Mouse (Mus musculus) heart, adult 11 months (tissue): ENCODE measurements around the gene Lpp.

Experiments
- DNase-seq: peaks from one replicate; pipeline ENCODE4 v3.0.0; 2022

The Lpp gene

DNA sequence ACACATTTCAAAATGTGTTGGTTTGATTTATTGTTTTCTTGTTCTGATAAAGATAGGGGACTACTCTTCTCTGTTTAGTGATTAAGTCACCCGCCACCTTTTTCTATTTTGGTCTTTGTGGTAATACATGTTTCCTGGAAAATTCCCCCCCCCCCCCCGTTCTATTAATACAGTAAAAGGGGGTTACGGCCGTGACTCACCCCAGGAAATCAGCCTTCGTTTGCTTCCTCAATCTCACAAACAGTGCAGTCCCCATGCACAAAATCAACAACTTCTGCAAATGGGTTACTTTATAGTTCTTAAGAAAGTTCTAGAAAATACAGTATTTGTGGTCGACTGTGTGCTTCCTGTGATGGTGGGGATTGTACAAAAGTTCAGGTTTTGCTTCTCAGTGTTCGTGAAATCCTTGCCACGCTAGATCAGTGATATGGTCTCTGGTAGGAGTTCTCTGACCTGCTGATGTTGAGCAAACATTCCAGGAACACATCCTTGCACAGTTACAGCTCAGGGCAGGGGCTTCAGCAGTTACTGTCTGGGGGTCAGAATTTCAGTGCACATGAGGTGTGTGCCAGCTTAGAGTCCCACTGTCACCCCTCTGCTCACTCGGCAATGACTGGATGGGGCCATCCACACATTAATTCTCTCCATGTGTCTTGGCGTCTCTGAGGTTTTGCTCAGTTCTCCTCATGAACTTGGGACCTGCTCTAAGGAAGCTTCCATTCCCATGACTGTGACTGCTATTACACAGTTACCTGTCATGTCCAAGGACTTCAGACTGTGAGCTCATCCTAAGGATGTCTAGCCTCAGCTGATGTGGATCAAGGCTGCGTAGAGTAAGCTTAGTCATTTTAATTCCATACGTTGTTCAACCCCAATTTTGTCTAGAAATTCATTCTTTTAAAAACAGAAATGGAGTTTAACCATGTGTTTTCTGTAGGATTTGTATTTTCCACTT is 236.2 kb downstream of the Lpp start:
- peak; percentile 94 for DNase-seq

DNA sequence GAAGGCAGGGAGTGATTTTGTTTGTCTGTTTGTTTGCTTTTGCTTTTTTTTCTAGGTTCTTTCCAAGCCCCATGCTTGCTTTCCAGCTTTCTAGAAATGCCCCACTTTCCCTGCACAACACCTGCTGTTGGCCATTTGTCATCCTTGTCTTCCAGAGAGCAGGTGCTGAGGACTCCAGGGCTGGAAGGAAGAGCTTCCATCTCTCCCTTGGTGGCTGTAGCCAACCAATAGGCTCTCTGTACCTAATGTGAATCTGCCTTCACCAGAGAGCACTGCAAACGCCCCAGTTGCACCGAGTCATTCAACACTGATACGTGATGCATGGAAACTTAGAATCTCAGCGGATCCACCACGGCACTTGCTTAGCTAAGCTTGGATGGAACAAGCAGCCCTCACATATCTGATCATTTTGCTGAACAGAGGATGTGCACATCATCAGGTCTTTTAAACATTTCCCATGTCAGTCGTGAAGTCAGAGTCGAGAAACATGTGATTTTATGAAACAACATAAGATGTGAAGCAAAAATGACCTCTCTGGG is 242.1 kb downstream of the Lpp start:
- peak; percentile 84 for DNase-seq

DNA sequence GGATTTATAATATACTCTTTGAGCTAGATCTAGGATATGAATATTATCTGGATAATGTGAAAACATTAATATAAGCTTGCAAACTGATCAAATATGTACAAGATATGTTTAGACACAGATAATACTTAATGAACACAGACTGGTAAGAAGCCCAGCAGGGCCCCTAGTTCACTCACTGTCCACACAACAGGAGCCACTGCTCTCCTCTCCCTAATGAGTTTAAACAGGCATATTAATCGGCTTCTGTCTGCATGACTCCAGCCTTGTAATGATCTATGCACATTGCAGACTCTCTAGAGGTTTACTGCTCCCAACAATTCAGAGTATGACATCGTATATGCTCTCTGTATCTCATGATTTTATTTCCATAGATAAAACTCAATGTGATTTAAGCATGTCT is 243.6 kb downstream of the Lpp start:
- peak; percentile 39 for DNase-seq

DNA sequence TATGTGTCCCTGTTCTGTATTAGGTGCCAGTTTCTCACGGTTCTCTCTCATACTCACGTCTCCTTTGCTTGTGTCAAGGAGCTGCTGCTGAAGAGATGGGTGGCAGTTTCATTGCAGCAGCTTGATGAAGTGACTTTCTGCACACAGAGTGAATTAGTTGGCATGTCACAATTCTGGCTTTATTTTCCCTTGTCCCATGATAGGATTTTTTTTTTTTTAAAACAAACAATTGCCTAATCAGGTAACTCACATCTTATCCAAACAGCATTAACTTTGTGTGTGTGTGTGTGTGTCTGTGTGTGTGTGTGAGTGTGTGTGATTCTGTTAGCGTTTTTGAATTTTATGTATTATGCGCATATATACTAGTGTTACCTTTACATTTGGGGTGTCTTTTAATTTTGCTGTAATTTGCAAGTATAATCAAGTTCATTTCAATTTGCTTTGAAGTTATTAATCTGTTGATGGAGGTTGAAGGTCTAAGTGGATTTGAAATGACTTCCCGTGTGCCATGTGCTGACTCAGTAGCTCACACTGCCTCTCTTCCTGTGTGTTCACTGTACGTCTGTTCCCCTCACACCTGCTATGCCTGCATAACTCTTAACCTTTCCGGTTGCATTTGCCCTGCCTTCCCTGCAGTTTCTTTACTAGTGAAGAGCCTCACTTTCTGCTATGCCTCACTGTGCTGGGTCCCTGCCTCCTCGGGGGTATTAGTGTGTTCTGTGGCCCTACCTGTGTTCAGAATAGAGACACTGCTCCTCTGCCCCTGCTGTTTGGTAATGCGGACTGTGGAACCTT is 247.9 kb downstream of the Lpp start:
- DNase-seq, result peak; percentile 85

DNA sequence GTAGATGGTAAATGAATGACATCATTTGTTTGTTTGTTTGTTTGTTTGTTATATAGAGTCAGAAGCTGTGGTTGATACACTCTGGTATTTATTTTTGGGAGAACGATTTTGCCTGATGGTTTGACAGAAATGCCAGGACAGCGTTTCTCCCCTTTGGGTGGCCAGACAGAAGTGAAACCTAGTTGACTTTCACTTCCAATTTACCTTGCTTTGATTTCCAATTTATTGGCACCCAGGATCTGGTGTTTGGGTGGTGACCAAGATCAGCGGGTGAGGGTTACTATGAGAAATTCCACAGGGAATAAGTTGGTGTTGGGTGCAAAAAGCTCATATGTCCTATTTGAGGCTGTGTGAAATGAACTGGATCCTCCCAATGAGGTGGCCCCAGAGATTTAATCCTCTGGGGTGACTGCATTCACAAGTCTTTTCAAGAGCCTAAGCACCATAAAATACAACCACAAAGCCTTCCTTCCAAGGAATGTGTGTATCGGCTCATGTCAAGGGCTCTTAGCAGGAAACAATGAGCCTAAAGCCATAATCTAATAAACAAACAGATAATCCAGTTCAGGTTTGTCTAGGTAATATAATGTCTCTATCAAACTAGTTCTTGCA is 249.8 kb downstream of the Lpp start:
- DNase-seq, result peak; percentile 41

DNA sequence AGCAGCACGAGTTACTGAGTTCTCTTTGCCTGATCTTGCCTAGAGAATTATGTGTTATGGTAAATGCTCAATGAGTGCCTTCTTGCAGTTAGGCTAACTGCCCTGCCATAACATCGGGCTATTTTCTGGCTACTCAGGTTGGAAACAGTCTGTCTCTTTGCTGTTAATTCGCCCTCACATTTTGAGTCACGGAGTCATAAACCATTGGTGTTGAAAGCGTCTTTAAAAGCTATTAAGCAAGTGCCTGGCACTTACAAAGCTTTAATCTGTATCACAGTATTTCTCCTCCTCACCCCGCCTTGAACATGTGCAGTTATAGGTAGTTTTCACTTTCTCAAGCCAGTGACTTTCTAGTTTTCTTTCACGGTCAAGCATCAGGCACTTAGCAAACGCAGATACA is 250.8 kb downstream of the Lpp start:
- DNase-seq, result no peak

DNA sequence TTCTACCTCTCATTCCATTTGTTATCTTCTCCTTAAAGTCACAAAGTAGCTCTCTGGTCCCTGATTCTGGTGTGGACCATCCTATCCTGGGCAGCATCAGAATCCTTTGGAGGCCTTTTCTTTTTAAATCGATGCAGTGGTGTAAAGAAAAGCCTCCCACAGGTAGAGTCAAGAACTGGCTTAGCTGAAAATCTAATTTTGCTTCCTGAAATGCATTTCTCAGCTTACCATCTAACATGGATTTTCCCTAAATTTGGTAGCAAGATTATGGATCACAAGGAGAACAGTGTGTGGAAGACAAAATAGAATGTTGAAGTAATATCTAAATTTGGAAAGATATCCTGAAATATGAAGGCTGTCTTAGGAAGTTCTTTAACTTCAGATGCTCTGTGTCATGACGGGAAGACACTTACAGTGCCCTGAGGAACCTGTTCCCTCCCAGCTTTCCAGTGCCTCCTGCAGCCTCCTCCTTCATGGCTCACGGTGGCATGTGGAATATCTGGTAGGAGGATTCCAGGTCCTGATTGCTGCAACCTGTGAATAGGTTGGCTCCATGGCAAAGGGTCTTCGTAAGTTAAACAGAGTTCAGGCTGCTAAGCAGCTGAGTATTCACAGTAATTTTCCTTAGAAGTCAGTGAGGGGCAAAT is 251.6 kb downstream of the Lpp start:
- peak; percentile 68 for DNase-seq

DNA sequence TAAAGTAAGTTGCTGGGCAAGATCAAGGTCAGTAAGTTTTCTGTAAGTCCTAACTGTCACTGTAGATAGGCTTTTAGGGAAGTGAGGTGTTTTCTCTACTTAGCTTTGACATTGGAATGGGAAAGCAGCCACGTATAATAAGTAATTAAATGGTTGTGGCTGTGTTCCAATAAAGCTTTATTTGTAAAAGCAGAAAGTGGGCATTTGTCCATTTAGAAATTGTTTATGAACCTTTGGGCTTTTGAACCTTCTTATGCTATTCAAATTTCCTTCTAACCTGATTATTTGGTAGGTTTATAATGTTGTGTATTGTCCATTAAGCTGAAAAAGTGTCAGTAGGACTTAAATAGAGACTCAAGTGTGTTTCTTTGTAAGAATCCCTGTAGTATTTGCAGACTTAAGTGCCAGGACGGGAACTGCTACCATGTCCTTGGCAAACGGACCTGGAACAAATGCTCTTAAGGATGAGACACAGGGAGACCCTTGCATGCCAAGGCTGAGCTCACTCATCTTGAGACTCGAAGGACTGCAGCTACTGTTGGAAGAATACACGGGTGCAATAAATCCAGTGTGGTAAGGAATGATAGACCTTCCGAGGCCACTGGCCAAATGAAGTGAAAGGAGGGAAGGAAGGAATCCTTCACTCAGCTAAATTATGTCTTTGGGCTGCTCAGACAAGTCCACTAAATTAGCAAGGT is 252.7 kb downstream of the Lpp start:
- DNase-seq, result peak; percentile 78

DNA sequence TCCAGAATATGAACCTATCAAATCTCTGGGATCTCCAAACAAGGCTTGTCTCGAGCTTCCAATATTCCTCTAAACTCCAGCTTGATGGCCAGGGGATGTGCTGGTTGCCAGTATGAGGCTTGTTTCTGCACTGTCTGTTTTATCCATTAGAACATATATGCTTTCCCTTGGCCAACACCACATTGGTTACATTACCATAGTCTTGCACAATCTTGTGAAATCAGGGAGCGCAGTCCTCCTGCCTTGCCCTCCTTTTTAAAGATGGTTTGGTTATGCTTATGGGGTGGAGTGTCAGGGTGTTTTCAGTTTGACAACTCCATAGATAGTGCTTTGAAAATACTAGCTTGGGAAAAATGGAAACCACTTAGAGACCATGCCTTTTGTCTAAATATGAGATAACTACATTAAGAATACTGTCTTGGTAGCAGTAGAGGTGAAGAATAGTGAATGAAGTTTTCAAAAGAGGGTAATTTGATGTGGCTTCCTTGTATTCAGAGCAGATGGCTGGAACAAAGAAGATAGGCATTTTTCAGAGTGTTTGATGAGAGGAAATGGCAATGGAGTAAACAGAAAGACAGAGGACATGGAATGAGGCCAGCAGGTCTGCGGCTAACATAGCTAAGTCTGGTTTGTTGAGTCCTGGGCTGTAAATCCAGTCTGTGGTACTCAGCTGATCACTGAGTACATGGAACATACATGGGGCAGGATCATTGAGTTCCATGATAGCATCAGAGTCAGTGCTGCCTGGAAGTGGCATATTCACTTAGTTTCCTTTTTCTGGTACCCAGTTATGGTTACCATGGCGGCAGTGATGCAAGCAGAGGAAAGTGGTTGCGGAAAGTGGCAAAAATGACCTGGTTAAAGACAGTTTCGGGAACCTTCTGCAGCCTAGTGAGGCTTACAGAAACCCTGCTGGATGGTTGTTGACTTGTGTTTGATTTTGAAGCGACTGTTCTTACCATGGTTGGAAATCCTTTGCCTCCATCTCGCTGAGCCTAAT is 258.6 kb downstream of the Lpp start:
- DNase-seq, result peak; percentile 84

DNA sequence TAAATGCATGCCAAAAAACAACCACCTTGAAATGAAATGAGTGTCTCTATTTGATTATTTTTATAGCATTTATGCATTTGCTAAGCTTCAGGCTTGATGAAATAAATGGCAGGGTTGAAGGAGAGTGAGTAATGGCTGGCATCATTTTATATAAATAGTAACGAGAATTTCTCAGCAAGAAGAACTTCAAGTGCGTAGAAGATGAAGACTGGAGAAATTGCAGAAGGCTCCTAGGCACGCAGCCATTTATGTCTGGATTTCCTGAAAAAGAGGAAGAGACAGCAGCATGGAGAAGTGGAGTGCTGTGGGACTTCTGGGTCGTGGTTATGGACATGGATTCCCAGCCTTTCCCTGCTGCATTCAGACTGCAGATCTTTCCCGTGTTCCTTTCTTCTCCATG is 259.7 kb downstream of the Lpp start:
- DNase-seq, result peak; percentile 87

DNA sequence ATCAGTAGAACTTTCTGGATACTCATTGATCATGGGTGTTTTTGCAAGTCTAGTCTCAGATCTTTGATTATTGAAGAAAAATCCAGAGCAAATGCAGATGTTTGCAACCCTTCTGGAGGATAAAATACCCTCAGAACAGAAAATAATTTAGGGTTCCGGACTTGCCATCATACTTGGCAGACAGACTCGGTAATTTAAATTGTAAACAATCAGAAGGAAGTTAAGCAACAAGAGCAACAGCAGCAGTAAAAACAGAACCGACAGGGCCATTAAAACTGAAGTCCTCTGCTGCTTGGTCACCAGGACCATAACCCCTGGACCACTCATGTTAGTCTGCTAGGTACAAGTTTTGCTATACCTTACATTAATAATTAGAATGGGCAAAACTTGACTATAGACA is 261.8 kb downstream of the Lpp start:
- no peak for DNase-seq

DNA sequence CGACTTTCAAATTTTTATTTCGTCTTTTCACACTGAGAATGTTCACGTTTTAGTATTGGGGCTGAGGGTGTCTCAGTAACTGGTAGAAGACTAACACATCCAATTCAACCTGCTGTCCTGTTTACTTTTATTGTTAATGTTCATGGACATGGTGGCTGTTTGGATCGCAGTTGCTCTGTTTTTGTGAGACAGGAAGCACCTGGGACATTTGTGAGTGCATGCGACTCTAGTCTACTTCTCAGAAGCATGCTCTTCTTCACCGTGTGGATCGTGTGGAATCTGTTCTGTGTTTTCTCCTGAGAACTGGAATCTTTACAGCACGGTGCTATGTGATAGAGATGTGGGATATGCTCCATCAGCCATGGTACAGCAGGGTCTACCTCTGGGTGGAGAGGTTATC is 262.7 kb downstream of the Lpp start:
- peak; percentile 48 for DNase-seq

DNA sequence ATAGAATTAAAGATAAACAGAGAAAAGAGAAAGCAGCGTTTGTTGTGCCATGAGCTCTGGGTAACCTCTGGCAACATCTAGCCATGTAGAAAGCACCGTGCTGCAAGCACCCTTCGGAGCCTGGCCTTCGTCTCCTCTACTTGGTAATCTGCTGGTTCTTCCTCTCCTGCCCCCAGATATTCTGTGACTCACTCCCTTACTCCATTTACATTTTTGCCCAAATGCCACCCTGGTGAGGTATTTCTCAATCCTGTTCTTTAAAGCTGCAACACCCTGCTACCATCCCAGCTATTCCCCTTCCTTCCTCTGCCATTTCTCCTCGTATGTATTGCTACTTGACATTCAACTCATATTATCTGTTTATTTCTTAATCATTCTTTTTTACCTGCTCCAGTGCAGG is 263.4 kb downstream of the Lpp start:
- peak; percentile 57 for DNase-seq

DNA sequence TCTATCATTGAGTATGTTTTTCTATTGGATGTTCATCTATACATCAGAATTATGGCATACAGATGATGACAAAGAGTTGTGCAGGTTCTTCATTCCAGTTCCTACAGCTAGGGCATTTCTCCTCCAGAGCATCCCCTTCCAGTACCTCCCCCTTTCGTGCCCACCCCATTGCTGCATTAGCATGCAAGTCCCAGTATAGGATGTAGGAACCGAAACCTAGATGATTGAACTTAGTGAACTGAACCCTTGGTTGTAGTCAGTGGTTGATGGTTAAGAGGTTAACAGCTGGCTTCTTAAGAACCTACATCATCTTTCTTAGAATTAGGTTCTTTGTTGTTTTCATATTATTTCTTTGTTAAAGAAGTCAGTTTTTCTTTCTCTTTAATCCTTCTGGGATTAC is 265.7 kb downstream of the Lpp start:
- DNase-seq, result no peak

DNA sequence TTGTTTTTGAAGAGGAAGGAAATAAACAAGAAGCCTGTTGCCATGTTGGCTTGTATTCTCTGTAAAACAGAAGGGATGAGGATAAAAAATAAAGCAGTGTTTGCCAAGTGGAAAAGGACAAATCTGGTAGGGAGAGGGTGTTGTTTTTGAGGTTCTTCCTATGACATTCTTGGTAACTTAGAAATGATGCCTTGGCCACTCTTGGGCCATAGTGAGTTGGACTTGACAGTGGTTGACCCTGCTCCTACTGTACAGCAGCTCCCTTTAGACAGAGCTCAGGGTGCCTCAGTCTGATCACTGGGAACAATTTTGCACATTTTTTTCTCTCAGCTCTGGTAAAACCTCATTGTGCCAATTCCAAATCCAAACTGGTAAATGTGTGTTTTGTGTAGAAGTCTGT is 270.8 kb downstream of the Lpp start:
- peak; percentile 75 for DNase-seq

DNA sequence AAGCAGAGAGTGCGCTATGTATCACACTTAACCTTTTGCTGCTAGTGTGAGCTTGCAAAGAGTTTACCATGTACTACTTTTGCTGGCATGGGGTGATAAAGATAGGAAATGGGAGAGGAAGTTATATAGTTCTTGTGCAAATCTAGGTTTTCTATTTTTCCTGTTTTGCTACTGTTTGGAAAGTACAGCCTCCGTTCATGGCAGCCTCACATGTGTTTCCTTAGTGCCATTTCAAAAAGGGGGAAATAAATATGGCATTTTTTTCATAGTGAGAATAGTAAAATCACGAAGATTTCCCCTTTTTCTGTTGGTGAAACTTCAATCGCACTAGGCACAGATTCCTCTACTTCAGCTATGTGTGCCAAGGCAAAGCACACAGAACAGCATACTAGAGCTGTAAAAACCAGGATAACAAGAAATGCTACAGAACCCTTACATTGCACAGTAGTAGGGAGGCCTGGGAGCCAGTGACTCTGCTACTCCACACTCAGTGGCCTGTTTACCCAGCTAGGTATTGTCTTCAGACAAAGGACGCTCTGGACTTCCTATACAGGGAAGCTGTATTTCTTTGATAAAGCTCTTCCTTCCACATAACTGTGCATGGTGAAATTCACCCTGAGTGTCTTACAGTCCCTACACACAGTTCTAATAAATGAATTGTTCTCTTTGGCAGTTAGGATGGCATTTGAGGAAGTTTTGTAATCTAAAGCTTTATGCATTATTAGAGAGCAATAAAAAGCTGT is 276.6 kb downstream of the Lpp start:
- DNase-seq, result peak; percentile 77

DNA sequence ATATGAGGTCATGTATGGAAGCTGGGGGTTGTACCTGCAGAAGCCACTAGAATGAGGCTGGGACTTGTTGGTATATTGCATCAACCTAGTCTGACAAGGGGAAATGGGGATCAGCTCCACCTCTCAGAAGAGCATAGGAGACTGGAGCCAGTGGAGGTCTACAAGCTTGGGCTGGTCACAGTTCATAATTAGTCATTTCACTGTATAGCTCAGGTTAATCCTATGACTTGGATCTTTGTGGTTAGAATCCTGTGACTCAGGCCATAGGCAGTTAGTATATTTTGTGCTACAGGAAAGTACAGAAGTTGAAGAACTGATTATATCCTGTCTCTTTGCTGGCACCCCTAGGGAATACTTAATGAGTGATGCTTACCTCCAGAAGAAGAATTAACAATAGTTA is 285.6 kb downstream of the Lpp start:
- DNase-seq, result no peak

DNA sequence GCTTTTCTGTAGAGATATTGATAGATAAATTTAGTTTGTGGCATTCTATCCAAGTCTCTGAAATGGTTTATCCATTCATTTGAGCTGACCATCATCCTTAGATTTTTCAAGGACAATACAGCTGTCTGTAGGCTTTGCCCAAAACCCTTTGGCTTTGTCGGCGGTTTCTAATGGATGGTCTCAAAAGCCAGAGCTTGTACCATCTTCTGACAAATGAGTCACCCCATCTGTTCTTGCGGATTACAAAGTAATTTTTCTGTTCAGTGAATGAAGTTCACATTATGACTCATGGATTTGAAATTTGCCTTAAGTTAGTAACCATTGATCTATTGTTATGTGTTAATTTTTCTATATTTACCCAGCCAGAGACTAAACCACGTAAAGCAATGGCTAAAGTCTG is 301.8 kb downstream of the Lpp start:
- DNase-seq, result peak; percentile 9

DNA sequence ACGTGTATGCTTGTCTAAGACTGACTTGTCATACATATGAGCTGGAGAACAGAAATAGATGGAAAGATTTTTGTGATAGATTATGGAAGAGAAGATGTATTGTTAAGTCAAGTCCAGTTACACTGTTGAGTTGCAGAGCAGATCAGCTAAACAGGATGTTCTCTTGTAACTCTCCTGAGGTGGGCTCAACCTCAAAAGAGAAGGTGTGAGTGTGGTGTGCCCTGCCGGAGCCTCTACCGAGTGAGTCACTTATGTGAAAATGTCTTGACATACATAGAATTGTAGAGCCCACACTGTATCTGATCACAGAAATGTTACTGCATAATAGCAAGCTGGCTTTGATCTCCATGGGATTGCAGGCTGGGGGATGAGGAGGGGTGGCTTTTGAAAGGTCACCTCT is 310.9 kb downstream of the Lpp start:
- DNase-seq, result peak; percentile 49

DNA sequence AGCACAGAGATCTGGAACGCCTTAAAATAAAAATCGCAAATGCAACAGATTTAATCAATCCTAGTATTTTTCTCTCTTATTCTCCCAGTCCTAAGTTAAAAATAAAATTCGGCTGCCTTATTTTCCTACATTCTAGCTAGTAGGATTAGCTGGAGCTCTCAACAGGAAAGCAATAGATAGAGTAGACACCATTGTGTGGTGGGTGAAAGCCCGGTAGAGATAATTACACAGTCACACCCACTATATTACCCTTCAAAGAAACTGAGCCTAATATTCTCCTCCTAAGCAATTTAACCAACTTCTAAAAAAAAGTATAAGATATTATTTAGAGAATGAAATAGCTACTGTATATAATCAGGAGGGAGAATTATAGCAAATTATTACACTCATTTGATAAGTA is 330.3 kb downstream of the Lpp start:
- DNase-seq, result peak; percentile 39
